In genomic region chr11:115625877-115626276, GRCm38 (mm10) we compare ENCODE assay signal across 12 mouse cellular contexts. TPM values are rescaled to one million over a fixed set of nuclear protein-coding genes. Genes with fewer than 3 reads are reported as not detected.
A peak's percentile ranks its signal among the peaks of the same experiment; 100 is the strongest.
DNase-seq lines count a peak whose midpoint lies in the region; ATAC-seq and TF ChIP-seq lines count a peak whose summit lies in the region.
"Had no signal": no experiment of that assay in that cellular context is flagged by ENCODE, and none has a peak within 500 bp of the region (broad histone marks: within the 10 kb centered on the region; RNA-seq: fewer than 3 reads in every experiment).

No protein-coding gene starts in this region.

- no peak overlapping the region for H3K4me2 ChIP-seq in liver, embryonic 11.5 days
- H3K4me2 ChIP-seq in lung, postnatal 0 days (replicated peaks; ENCODE audit: low read depth, low read length) = no peak overlapping the region
- H3K4me2 ChIP-seq: lung, embryonic 14.5 days had no signal

- H3K27me3 ChIP-seq in liver, adult 2 months (ENCODE audit: control insufficient read depth, insufficient read depth, low read length) = no peaks in the 10 kb centered on the region
- no peaks in the 10 kb centered on the region for H3K27me3 ChIP-seq in liver, embryonic 11.5 days (replicated peaks; ENCODE audit: control insufficient read depth, insufficient read depth, low read length)
- no peaks in the 10 kb centered on the region for H3K27me3 ChIP-seq in lung, postnatal 0 days (replicated peaks; ENCODE audit: insufficient read depth, low read length)
- H3K27me3 ChIP-seq: neural tube, embryonic 15.5 days had no signal

- H3K79me2 ChIP-seq in liver, adult 2 months (ENCODE audit: control insufficient read depth, insufficient read depth, low read length) = no peaks in the 10 kb centered on the region

- no peak for TF ChIP-seq EP300 in lung, postnatal 0 days (IDR thresholded peaks at IDR 0.05)

- TF ChIP-seq CTCF in liver, adult 2 months (IDR thresholded peaks at IDR 0.05; ENCODE audit: low read depth, low read length) = no peak
- TF ChIP-seq CTCF in lung, postnatal 0 days (IDR thresholded peaks at IDR 0.05) = no peak

- no peak for ATAC-seq in liver, embryonic 11.5 days (replicated peaks; ENCODE audit: low FRiP score)
- ATAC-seq in monocyte, adult 5-6 weeks (replicated peaks; ENCODE audit: insufficient number of reproducible peaks, low FRiP score, low TSS enrichment, poor library complexity, severe bottlenecking) = no peak
- ATAC-seq in lung, postnatal 0 days = no peak

- no peak for TF ChIP-seq POLR2A in liver, adult 2 months (IDR thresholded peaks at IDR 0.05; ENCODE audit: extremely low read depth, insufficient read depth, low read length)

- DNase-seq in cerebellum, adult 9-11 months = peak; percentile 40
- no peak for DNase-seq in cerebellum, adult 11 months
- DNase-seq in liver, adult 2 months (ENCODE audit: extremely low read depth, low read depth, low spot score) = peak; percentile 44
- no peak for DNase-seq in liver, embryonic 11.5 days (ENCODE audit: low spot score)
- DNase-seq in kidney, adult 9 months = peak; percentile 95
- DNase-seq in lung, postnatal 0 days (ENCODE audit: low spot score) = no peak
- no peak for DNase-seq in urinary bladder, postnatal 10 days (ENCODE audit: low spot score)
- DNase-seq: embryo, embryonic 11 days; lung, embryonic 14.5 days; right cerebral cortex, adult 18-20 months had no signal

- H3K9ac ChIP-seq in liver, adult 2 months (ENCODE audit: low read depth, low read length) = no peak overlapping the region
- H3K9ac ChIP-seq in liver, embryonic 11.5 days (ENCODE audit: low read depth, low read length) = no peak overlapping the region
- H3K9ac ChIP-seq in lung, postnatal 0 days (replicated peaks; ENCODE audit: low read depth) = no peak overlapping the region
- H3K9ac ChIP-seq: lung, embryonic 14.5 days; neural tube, embryonic 15.5 days had no signal

- H3K36me3 ChIP-seq in liver, adult 2 months (ENCODE audit: control insufficient read depth, insufficient read depth, low read length) = peaks cover 4% of the 10 kb centered on the region; the same call in 1 of the 2 replicates
- H3K36me3 ChIP-seq in liver, embryonic 11.5 days (ENCODE audit: control insufficient read depth, insufficient read depth, low read length) = peaks cover 13% of the 10 kb centered on the region
- H3K36me3 ChIP-seq in lung, postnatal 0 days (ENCODE audit: insufficient read depth, low read length) = peaks cover 3% of the 10 kb centered on the region; the same call in 1 of the 2 replicates

- 71% methylated on average over 9 of the region's 9 CpGs for WGBS in liver, adult 2 months
- 89% methylated on average over 9 of the region's 9 CpGs for WGBS in liver, embryonic 11.5 days
- 80% methylated on average over 9 of the region's 9 CpGs for WGBS in lung, postnatal 0 days

- 0 out of 2 replicates have a peak, but pooled peaks cover 1% of the 10 kb centered on the region for H3K4me1 ChIP-seq in liver, adult 2 months (ENCODE audit: control insufficient read depth, insufficient read depth, low read length)
- peaks cover 13% of the 10 kb centered on the region for H3K4me1 ChIP-seq in liver, embryonic 11.5 days (replicated peaks; ENCODE audit: control insufficient read depth, insufficient read depth, low read length)
- no peaks in the 10 kb centered on the region for H3K4me1 ChIP-seq in lung, postnatal 0 days (ENCODE audit: insufficient read depth, low read depth, low read length)

- no peaks in the 10 kb centered on the region for H3K9me3 ChIP-seq in liver, embryonic 11.5 days (ENCODE audit: control insufficient read depth, low read length)
- no peaks in the 10 kb centered on the region for H3K9me3 ChIP-seq in lung, postnatal 0 days (ENCODE audit: low read length)
- H3K9me3 ChIP-seq: neural tube, embryonic 15.5 days had no signal

- H3K27ac ChIP-seq in liver, adult 2 months (replicated peaks; ENCODE audit: insufficient read depth, low read depth, low read length) = no peak overlapping the region
- H3K27ac ChIP-seq in liver, embryonic 11.5 days (ENCODE audit: low read depth, low read length) = no peak overlapping the region
- no peak overlapping the region for H3K27ac ChIP-seq in lung, postnatal 0 days (ENCODE audit: low read length)
- H3K27ac ChIP-seq: neural tube, embryonic 15.5 days had no signal

- no peak overlapping the region for H3K4me3 ChIP-seq in liver, adult 2 months (ENCODE audit: insufficient read depth, low read depth, low read length)
- no peak overlapping the region for H3K4me3 ChIP-seq in liver, embryonic 11.5 days (ENCODE audit: low read depth, low read length)
- H3K4me3 ChIP-seq in lung, postnatal 0 days (ENCODE audit: low read depth, low read length) = no peak overlapping the region
- H3K4me3 ChIP-seq: neural tube, embryonic 15.5 days had no signal

RNA-seq across cellular contexts. Expression of gene Slc25a19, which starts 2.2 kb away (rescaled TPM):
- total RNA-seq in liver, adult 2 months (2014; rRNA removed) = 8.9 and 14.5 TPM in 2 replicates
- 19.5 and 21.3 TPM in 2 replicates for polyA plus RNA-seq in liver, adult 2 months (2012; rRNA removed)
- 30.2 and 30.9 TPM in 2 replicates for polyA plus RNA-seq in liver, embryonic 11.5 days (2014; fragmentation: Nextera tagmentation; extraction: Ambion mirVana)
- total RNA-seq in monocyte, adult 5-6 weeks (2017) = 14.2 to 23.5 TPM (median 15.3 TPM) in 3 replicates
- 18.9 and 19.5 TPM in 2 replicates for polyA plus RNA-seq in lung, postnatal 0 days (2015; fragmentation: Nextera tagmentation; extraction: Ambion mirVana)

RNA-seq across cellular contexts. Expression of gene Mif4gd, which starts 13.1 kb away (rescaled TPM):
- total RNA-seq in liver, adult 2 months (2014; rRNA removed) = 35.5 and 40.3 TPM in 2 replicates
- polyA plus RNA-seq in liver, adult 2 months (2012; rRNA removed) = 108 and 132 TPM in 2 replicates
- 39.0 and 41.4 TPM in 2 replicates for polyA plus RNA-seq in liver, embryonic 11.5 days (2014; fragmentation: Nextera tagmentation; extraction: Ambion mirVana)
- 37.5 to 42.1 TPM (median 41.2 TPM) in 3 replicates for total RNA-seq in monocyte, adult 5-6 weeks (2017)
- 74.7 and 78.6 TPM in 2 replicates for polyA plus RNA-seq in lung, postnatal 0 days (2015; fragmentation: Nextera tagmentation; extraction: Ambion mirVana)

RNA-seq across cellular contexts. Expression of gene Gga3, which starts 22.0 kb away (rescaled TPM):
- total RNA-seq in liver, adult 2 months (2014; rRNA removed) = 1.7 and 3.2 TPM in 2 replicates
- 5.9 and 8.3 TPM in 2 replicates for polyA plus RNA-seq in liver, adult 2 months (2012; rRNA removed)
- 23.6 and 27.4 TPM in 2 replicates for polyA plus RNA-seq in liver, embryonic 11.5 days (2014; fragmentation: Nextera tagmentation; extraction: Ambion mirVana)
- total RNA-seq in monocyte, adult 5-6 weeks (2017) = 32.1 to 47.8 TPM (median 37.8 TPM) in 3 replicates
- polyA plus RNA-seq in lung, postnatal 0 days (2015; fragmentation: Nextera tagmentation; extraction: Ambion mirVana) = 6.8 and 8.1 TPM in 2 replicates

RNA-seq across cellular contexts. Expression of gene Mrps7, which starts 22.2 kb away (rescaled TPM):
- total RNA-seq in liver, adult 2 months (2014; rRNA removed) = 48.1 and 50.4 TPM in 2 replicates
- 32.9 and 39.2 TPM in 2 replicates for polyA plus RNA-seq in liver, adult 2 months (2012; rRNA removed)
- polyA plus RNA-seq in liver, embryonic 11.5 days (2014; fragmentation: Nextera tagmentation; extraction: Ambion mirVana) = 121 and 125 TPM in 2 replicates
- total RNA-seq in monocyte, adult 5-6 weeks (2017) = 20.4 to 30.1 TPM (median 20.7 TPM) in 3 replicates
- 47.4 and 49.2 TPM in 2 replicates for polyA plus RNA-seq in lung, postnatal 0 days (2015; fragmentation: Nextera tagmentation; extraction: Ambion mirVana)

Comparison
In these comparisons a context has a peak if more than half of its experiments do, and no peak if none do; other contexts are left out.
1. DNase-seq: peak in cerebellum, adult 9-11 months (single experiment), liver, adult 2 months (single experiment) and kidney, adult 9 months (single experiment); none in cerebellum, adult 11 months (single experiment), liver, embryonic 11.5 days (single experiment), lung, postnatal 0 days (single experiment) and urinary bladder, postnatal 10 days (single experiment).